In the genomic region with DNA sequence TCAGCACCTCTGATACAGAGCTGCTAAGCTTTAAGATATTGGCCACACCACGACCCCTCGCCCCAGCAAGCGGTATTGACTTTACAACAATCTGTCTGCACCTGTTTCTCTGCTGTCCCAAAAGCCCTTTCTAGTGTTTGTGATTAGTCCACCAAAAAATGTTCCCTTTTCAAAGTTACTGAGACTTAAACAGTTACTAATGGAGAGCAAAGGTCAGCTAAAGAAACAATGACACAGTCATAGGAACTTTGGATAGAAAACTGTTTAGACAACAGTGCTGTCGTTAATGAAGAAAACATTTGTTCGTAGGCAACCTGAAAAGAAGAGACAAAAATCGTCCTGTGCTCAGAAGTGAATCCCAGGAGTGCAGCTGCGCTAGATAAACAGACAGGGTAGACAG, we compare ENCODE assay signal across 26 mouse cellular contexts.
DNase-seq lines count a peak whose midpoint lies in the region; ATAC-seq and TF ChIP-seq lines count a peak whose summit lies in the region.
"Had no signal": no experiment of that assay in that cellular context is flagged by ENCODE, and none has a peak within 500 bp of the region (broad histone marks: within the 10 kb centered on the region; RNA-seq: fewer than 3 reads in every experiment).

No protein-coding gene starts in this region.

- peaks cover 8% of the 10 kb centered on the region; the same call in 1 of the 2 replicates for H3K4me1 ChIP-seq in liver, adult 2 months (ENCODE audit: control insufficient read depth, insufficient read depth, low read length)
- H3K4me1 ChIP-seq in liver, embryonic 12.5 days: no peaks in the 10 kb centered on the region
- H3K4me1 ChIP-seq in liver, postnatal 0 days (ENCODE audit: insufficient read depth): no peaks in the 10 kb centered on the region; the same call in 1 of the 2 replicates
- H3K4me1 ChIP-seq: forebrain, embryonic 10.5 days; forebrain, embryonic 13.5 days; heart, embryonic 10.5 days; heart, embryonic 13.5 days had no signal

- H3K79me2 ChIP-seq in liver, adult 2 months (ENCODE audit: control insufficient read depth, insufficient read depth, low read length): no peaks in the 10 kb centered on the region

- H3K4me3 ChIP-seq in liver, adult 2 months (ENCODE audit: insufficient read depth, low read depth, low read length): no peak overlapping the region
- no peak overlapping the region for H3K4me3 ChIP-seq in liver, embryonic 12.5 days
- H3K4me3 ChIP-seq in liver, postnatal 0 days (ENCODE audit: low read depth, low read length): no peak overlapping the region
- no peak overlapping the region for H3K4me3 ChIP-seq in layer of hippocampus, adult 2 months
- H3K4me3 ChIP-seq: forebrain, embryonic 10.5 days; forebrain, embryonic 13.5 days; heart, adult 2 months; heart, embryonic 10.5 days; heart, embryonic 13.5 days had no signal

- no peak for ATAC-seq in liver, embryonic 12.5 days
- peak; percentile 67 for ATAC-seq in liver, postnatal 0 days
- ATAC-seq: forebrain, embryonic 13.5 days; forebrain, embryonic 16.5 days; Patski had no signal

- no peak for TF ChIP-seq POLR2A in liver, adult 2 months (IDR thresholded peaks at IDR 0.05; ENCODE audit: extremely low read depth, insufficient read depth, low read length)

- no peak overlapping the region for H3K4me2 ChIP-seq in liver, embryonic 12.5 days
- H3K4me2 ChIP-seq in liver, postnatal 0 days (ENCODE audit: low read depth, low read length): peak overlapping the region; percentile 38; the same call in 1 of the 2 replicates
- H3K4me2 ChIP-seq: forebrain, embryonic 13.5 days; heart, embryonic 13.5 days; hindbrain, embryonic 14.5 days had no signal

- no peaks in the 10 kb centered on the region for H3K9me3 ChIP-seq in liver, embryonic 12.5 days (replicated peaks)
- H3K9me3 ChIP-seq in liver, postnatal 0 days (ENCODE audit: low read length): no peaks in the 10 kb centered on the region
- H3K9me3 ChIP-seq: forebrain, embryonic 10.5 days; forebrain, embryonic 13.5 days; G1E; heart, embryonic 10.5 days; heart, embryonic 13.5 days had no signal

- TF ChIP-seq EP300 in liver, postnatal 0 days (IDR thresholded peaks at IDR 0.05; ENCODE audit: low read depth): no peak

- 27% methylated on average over 7 of the region's 7 CpGs for WGBS in liver, adult 2 months
- 67% methylated on average over 7 of the region's 7 CpGs for WGBS in liver, embryonic 12.5 days (ENCODE audit: insufficient replicate concordance)
- 58% methylated on average over 7 of the region's 7 CpGs for WGBS in liver, postnatal 0 days (ENCODE audit: insufficient replicate concordance)

- no peaks in the 10 kb centered on the region for H3K36me3 ChIP-seq in liver, adult 2 months (ENCODE audit: control insufficient read depth, insufficient read depth, low read length)
- H3K36me3 ChIP-seq in liver, embryonic 12.5 days: no peaks in the 10 kb centered on the region
- no peaks in the 10 kb centered on the region for H3K36me3 ChIP-seq in liver, postnatal 0 days (replicated peaks; ENCODE audit: insufficient read depth, low read length)
- H3K36me3 ChIP-seq: G1E had no signal

- no peaks in the 10 kb centered on the region for H3K27me3 ChIP-seq in liver, adult 2 months (ENCODE audit: control insufficient read depth, insufficient read depth, low read length)
- H3K27me3 ChIP-seq in liver, embryonic 12.5 days (replicated peaks): no peaks in the 10 kb centered on the region
- no peaks in the 10 kb centered on the region for H3K27me3 ChIP-seq in liver, postnatal 0 days (ENCODE audit: insufficient read depth, low read length)
- H3K27me3 ChIP-seq: CH12.LX; forebrain, embryonic 13.5 days; heart, embryonic 13.5 days; Patski had no signal

- no peak for TF ChIP-seq CTCF in liver, adult 2 months (IDR thresholded peaks at IDR 0.05; ENCODE audit: low read depth, low read length)
- TF ChIP-seq CTCF in liver, postnatal 0 days (IDR thresholded peaks at IDR 0.05; ENCODE audit: low read depth): no peak
- TF ChIP-seq CTCF in layer of hippocampus, adult 2 months (conservative IDR thresholded peaks at IDR 0.05): no peak

- H3K27ac ChIP-seq in liver, adult 2 months (replicated peaks; ENCODE audit: insufficient read depth, low read depth, low read length): no peak overlapping the region
- no peak overlapping the region for H3K27ac ChIP-seq in liver, embryonic 12.5 days
- no peak overlapping the region; the same call in 1 of the 2 replicates for H3K27ac ChIP-seq in liver, postnatal 0 days (ENCODE audit: low read depth)
- H3K27ac ChIP-seq in layer of hippocampus, adult 2 months: no peak overlapping the region
- H3K27ac ChIP-seq: forebrain, embryonic 10.5 days; forebrain, embryonic 13.5 days; heart, adult 2 months; heart, embryonic 10.5 days; heart, embryonic 13.5 days; hindbrain, embryonic 14.5 days had no signal

- peak; percentile 3 to 11 for DNase-seq in kidney, adult 8-10 months
- no peak for DNase-seq in kidney, adult 11 months
- DNase-seq in liver, adult 2 months (ENCODE audit: extremely low read depth, low read depth, low spot score): peak; percentile 83
- DNase-seq in liver, postnatal 0 days: no peak
- no peak for DNase-seq in layer of hippocampus, adult 2 months (ENCODE audit: low spot score in 2 of 2)
- DNase-seq: adrenal gland, postnatal 10 days; adrenal gland, postnatal 36 days; B cell, adult 2 months; cerebellum, adult 18-20 months; cerebellum, adult 9-10 months; cerebellum, postnatal 14 days; gastrocnemius, postnatal 10 days; gastrocnemius, postnatal 36 days; heart, adult 2 months; heart, postnatal 14 days; heart, postnatal 4 days had no signal

- no peak overlapping the region for H3K9ac ChIP-seq in liver, adult 2 months (ENCODE audit: low read depth, low read length)
- no peak overlapping the region for H3K9ac ChIP-seq in liver, embryonic 12.5 days
- H3K9ac ChIP-seq in liver, postnatal 0 days (replicated peaks): no peak overlapping the region
- H3K9ac ChIP-seq: forebrain, embryonic 13.5 days; heart, embryonic 13.5 days; hindbrain, embryonic 14.5 days had no signal

Comparison
In these comparisons a context has a peak if more than half of its experiments do, and no peak if none do; other contexts are left out.
1. DNase-seq: peak in kidney, adult 8-10 months (2 of 2) and liver, adult 2 months (single experiment); none in kidney, adult 11 months (single experiment), liver, postnatal 0 days (single experiment) and layer of hippocampus, adult 2 months (0 of 2).